Mouse (Mus musculus) liver, embryonic 14.5 days (tissue): ENCODE results near the gene Afg1l. TPM values are rescaled to one million over a fixed set of nuclear protein-coding genes. Genes with fewer than 3 reads are reported as not detected.
A peak's percentile ranks its signal among the peaks of the same experiment; 100 is the strongest.

Source experiments
- ATAC-seq: fragments of 200-750 bp; cut with Nextera tagmentation; 2 replicates; pipeline ENCODE4 v1.8.0; 2017; ENCODE audit warnings: moderate number of reproducible peaks, mild to moderate bottlenecking, moderate library complexity; ENCODE audit not compliant: insufficient read depth
- DNase-seq, 3 experiments: peaks; one replicate each; pipeline ENCODE4 v3.0.0-alpha.2; 2012 to 2013; ENCODE audit warnings: low read depth in 3 of 3, low spot score in 3 of 3
- H3K27ac ChIP-seq: fragments of 300-500 bp; sonication (generic); 2 replicates; pipeline ENCODE4 v1.5.1; 2014; ENCODE audit warnings: moderate library complexity, mild to moderate bottlenecking, control low read depth, inconsistent platforms
- H3K27me3 ChIP-seq: fragments of 300-500 bp; sonication (generic); 2 replicates; pipeline ENCODE4 v1.6.1; 2014; ENCODE audit warnings: mild to moderate bottlenecking, low read length, moderate library complexity; ENCODE audit not compliant: control insufficient read depth, insufficient read depth
- H3K36me3 ChIP-seq: fragments of 300-500 bp; sonication (generic); replicated peaks from 2 replicates; pipeline ENCODE4 v1.6.1; 2014; ENCODE audit warnings: low read depth; ENCODE audit not compliant: control insufficient read depth, insufficient read depth
- H3K4me1 ChIP-seq, 2 experiments: fragments of 200-500 bp in 1 of 2; fragments of 300-500 bp in 1 of 2; sonication (generic) in 1 of 2; replicated peaks; 2 replicates each; pipeline ENCODE4 v1.6.1; 2012 to 2014; ENCODE audit warnings: antibody characterized with exemption in 1 of 2, inconsistent platforms in 1 of 2, low read length in 1 of 2; ENCODE audit not compliant: control insufficient read depth in 2 of 2, insufficient read depth in 2 of 2
- H3K4me2 ChIP-seq: fragments of 300-500 bp; sonication (generic); 2 replicates; pipeline ENCODE4 v1.6.1; 2014; ENCODE audit warnings: low read depth, mild to moderate bottlenecking, control low read depth, moderate library complexity
- H3K4me3 ChIP-seq, 2 experiments: fragments of 200-500 bp in 1 of 2; fragments of 300-500 bp in 1 of 2; sonication (generic) in 1 of 2; 2 replicates each; pipeline ENCODE4 v1.5.1; 2012 to 2014; ENCODE audit warnings: low read depth in 2 of 2, low read length in 2 of 2, mild to moderate bottlenecking in 2 of 2, control low read depth in 1 of 2, inconsistent platforms in 1 of 2, moderate library complexity in 1 of 2; ENCODE audit not compliant: insufficient read depth in 1 of 2
- H3K9ac ChIP-seq: fragments of 300-500 bp; sonication (generic); replicated peaks from 2 replicates; pipeline ENCODE4 v1.6.1; 2014; ENCODE audit warnings: mild to moderate bottlenecking, control low read depth, moderate library complexity
- H3K9me3 ChIP-seq: fragments of 300-500 bp; sonication (generic); 2 replicates; pipeline ENCODE4 v1.6.1; 2016; ENCODE audit warnings: low read length, mixed read lengths; ENCODE audit not compliant: control insufficient read depth
- CTCF ChIP-seq: IDR thresholded peaks from 2 replicates; pipeline ENCODE4 v1.5.1; 2016; ENCODE audit warnings: antibody characterized with exemption, low read depth, control low read depth
- EP300 ChIP-seq: IDR thresholded peaks from 2 replicates; pipeline ENCODE4 v1.6.1; 2016; ENCODE audit warnings: antibody characterized with exemption, low read depth
- WGBS: fragments of 180-500 bp; shearing (Covaris S2); extraction: QIAGEN DNeasy Blood & Tissue Kit; methylation state at CpG from one replicate; pipeline ENCODE4 v1.1.7; 2014; ENCODE audit not compliant: insufficient replicate concordance; 5-methylcytosine and 5-hydroxymethylcytosine counted together
- polyA plus RNA-seq, 2 experiments: library from polyadenylated mRNA; depleted of rRNA in 1 of 2; stranded (reverse) in 1 of 2; unstranded in 1 of 2; fragments of >200 nt; fragmentation: Nextera tagmentation in 1 of 2; extraction: Ambion mirVana in 1 of 2; gene quantifications; 2 replicates each; pipeline versions ENCODE4 v1.2.1 to v1.2.3; 2012 to 2014

Afg1l gene
- polyA plus RNA-seq, 2 experiments, result 1.8 to 2.2 TPM

- Histone ChIP-seq H3K27ac (no peak overlapping the region), H3K27me3 (no peaks in the 10 kb centered on the region), H3K4me1 (0 out of 4 replicates have a peak, but pooled peaks cover 0 to 3% of the 10 kb centered on the region in 2 experiments), H3K9me3 (no peaks in the 10 kb centered on the region), H3K36me3 (no peaks in the 10 kb centered on the region), H3K9ac (no peak overlapping the region), H3K4me2 (no peak overlapping the region), H3K4me3 (no peak overlapping the region)
- peak; percentile 68 for TF ChIP-seq CTCF
- TF ChIP-seq EP300, result no peak
- 59% methylated on average over 3 of the region's 3 CpGs for WGBS
- DNase-seq (no peak), ATAC-seq (no peak)
Measured at GRCm38 (mm10) chr10:42355980-42356379, 122.4 kb downstream of the Afg1l start.

DNA sequence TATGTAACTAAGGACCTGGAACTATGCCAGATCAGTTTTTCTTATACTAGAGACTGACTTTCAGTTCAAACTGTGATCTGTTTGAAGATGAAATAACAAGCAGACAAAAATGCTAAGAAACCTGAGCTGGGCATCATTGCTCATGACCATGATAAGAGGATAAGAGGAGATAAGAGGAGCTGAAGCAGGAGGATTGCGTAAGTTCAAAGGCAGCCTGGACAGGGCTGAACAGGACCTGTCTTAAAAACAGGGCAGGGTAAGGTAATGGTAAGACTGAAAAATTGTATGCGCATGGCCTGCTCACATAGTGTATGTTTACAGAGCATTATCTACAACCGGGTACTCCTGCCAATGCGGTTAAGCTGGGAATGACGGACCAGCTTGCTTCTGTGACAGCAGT, 130.4 kb downstream of the Afg1l start:
- 77% methylated on average over 5 of the region's 5 CpGs for WGBS
- H3K4me3 ChIP-seq, result no peak overlapping the region
- H3K9ac ChIP-seq, result no peak overlapping the region
- no peak for ATAC-seq
- H3K4me2 ChIP-seq, result no peak overlapping the region
- H3K4me1 ChIP-seq, result 0 out of 4 replicates have a peak, but pooled peaks cover 0 to 2% of the 10 kb centered on the region in 2 experiments
- DNase-seq, result no peak
- H3K9me3 ChIP-seq, result no peaks in the 10 kb centered on the region
- TF ChIP-seq CTCF (no peak), EP300 (no peak)
- H3K36me3 ChIP-seq, result no peaks in the 10 kb centered on the region
- no peaks in the 10 kb centered on the region for H3K27me3 ChIP-seq
- no peak overlapping the region for H3K27ac ChIP-seq

- Histone ChIP-seq H3K9me3 (no peaks in the 10 kb centered on the region), H3K9ac (no peak overlapping the region), H3K4me2 (no peak overlapping the region), H3K36me3 (no peaks in the 10 kb centered on the region), H3K4me3 (no peak overlapping the region), H3K27me3 (no peaks in the 10 kb centered on the region), H3K4me1 (0 out of 4 replicates have a peak, but pooled peaks cover 0 to 4% of the 10 kb centered on the region in 2 experiments), H3K27ac (no peak overlapping the region)
- WGBS, result 71% methylated on average over 5 of the region's 5 CpGs
- no peak for ATAC-seq
- no peak for DNase-seq
- TF ChIP-seq EP300 (no peak), CTCF (no peak)
Measured at GRCm38 (mm10) chr10:42347127-42347526, 131.2 kb downstream of the Afg1l start.

- Histone ChIP-seq H3K27me3 (no peaks in the 10 kb centered on the region), H3K4me2 (no peak overlapping the region), H3K4me1 (peaks cover 0 to 4% of the 10 kb centered on the region in 2 experiments; a peak in 1 of 4 replicates), H3K9me3 (no peaks in the 10 kb centered on the region), H3K9ac (no peak overlapping the region), H3K27ac (no peak overlapping the region), H3K4me3 (no peak overlapping the region), H3K36me3 (no peaks in the 10 kb centered on the region)
- ATAC-seq (no peak), DNase-seq (no peak)
- WGBS, result 71% methylated on average over 12 of the region's 12 CpGs
- TF ChIP-seq EP300 (no peak), CTCF (no peak)
Measured at GRCm38 (mm10) chr10:42346179-42346877, 132.0 kb downstream of the Afg1l start.

GRCm38 (mm10) chr10:42342714-42343113, 135.7 kb downstream of the Afg1l start:
- DNase-seq, result no peak

More at GRCm38 (mm10) chr10:42342714-42343113, 135.7 kb downstream of the Afg1l start:
- Histone ChIP-seq H3K9ac (no peak overlapping the region), H3K27me3 (no peaks in the 10 kb centered on the region), H3K4me2 (no peak overlapping the region), H3K4me1 (peaks cover 0 to 2% of the 10 kb centered on the region in 2 experiments; a peak in 1 of 4 replicates), H3K9me3 (no peaks in the 10 kb centered on the region), H3K27ac (no peak overlapping the region), H3K36me3 (no peaks in the 10 kb centered on the region), H3K4me3 (no peak overlapping the region)
- 68% methylated on average over 5 of the region's 5 CpGs for WGBS
- no peak for ATAC-seq
- TF ChIP-seq CTCF (no peak), EP300 (no peak)
